Mouse (Mus musculus): ENCODE results near the gene Ano2. TPM values are rescaled to one million over a fixed set of nuclear protein-coding genes. Genes with fewer than 3 reads are reported as not detected.

Ano2 gene
- polyA plus RNA-seq, 1 experiment, result not detected

GRCm38 (mm10) chr6:126086321-126086950 lies 396.2 kb downstream of the Ano2 start:
- Histone ChIP-seq H3K79me2 (ENCODE audit: control insufficient read depth, insufficient read depth) (no peaks in the 10 kb centered on the region), H3K79me3 (ENCODE audit: low read depth) (no peaks in the 10 kb centered on the region), H3K36me3 (ENCODE audit: control insufficient read depth, insufficient read depth) (no peaks in the 10 kb centered on the region), H3ac (ENCODE audit: control insufficient read depth, insufficient read length, low read depth) (no peak overlapping the region), H3K27me3 (ENCODE audit: control insufficient read depth, insufficient read depth, insufficient read length) (no peaks in the 10 kb centered on the region), H3K4me3 (ENCODE audit: insufficient read depth, poor library complexity, severe bottlenecking) (no peak overlapping the region)
- TF ChIP-seq CTCF (IDR thresholded peaks at IDR 0.05; ENCODE audit: control insufficient read depth, insufficient read depth, insufficient read length), result no peak
- no peak for TF ChIP-seq MYOD1 (IDR thresholded peaks at IDR 0.05; ENCODE audit: control insufficient read depth, insufficient read length, low read depth)
- no peak for TF ChIP-seq MAX (IDR thresholded peaks at IDR 0.05)
- no peak for TF ChIP-seq FOSL1 (IDR thresholded peaks at IDR 0.05; ENCODE audit: insufficient read depth, low read length, poor library complexity, severe bottlenecking)

GRCm38 (mm10) chr6:126088489-126089265 lies 398.5 kb downstream of the Ano2 start:
- H3K4me3 ChIP-seq (ENCODE audit: insufficient read depth, poor library complexity, severe bottlenecking), result no peak overlapping the region
- H3K36me3 ChIP-seq (ENCODE audit: control insufficient read depth, insufficient read depth), result no peaks in the 10 kb centered on the region
- no peaks in the 10 kb centered on the region for H3K79me3 ChIP-seq (ENCODE audit: low read depth)
- no peak for TF ChIP-seq CTCF (IDR thresholded peaks at IDR 0.05; ENCODE audit: control insufficient read depth, insufficient read depth, insufficient read length)
- TF ChIP-seq CEBPB (IDR thresholded peaks at IDR 0.05; ENCODE audit: low read depth), result no peak
- no peak for TF ChIP-seq USF1 (IDR thresholded peaks at IDR 0.05; ENCODE audit: low read depth)
- TF ChIP-seq MAX (IDR thresholded peaks at IDR 0.05), result no peak
- no peak for TF ChIP-seq FOSL1 (IDR thresholded peaks at IDR 0.05; ENCODE audit: insufficient read depth, low read length, poor library complexity, severe bottlenecking)
- no peak for TF ChIP-seq MYOD1 (IDR thresholded peaks at IDR 0.05; ENCODE audit: control insufficient read depth, insufficient read length, low read depth)
- no peak for TF ChIP-seq MYOG (IDR thresholded peaks at IDR 0.05; ENCODE audit: control insufficient read depth, extremely low read depth, insufficient read length)
- H3ac ChIP-seq (ENCODE audit: control insufficient read depth, insufficient read length, low read depth), result no peak overlapping the region
- no peaks in the 10 kb centered on the region for H3K27me3 ChIP-seq (ENCODE audit: control insufficient read depth, insufficient read depth, insufficient read length)
- no peaks in the 10 kb centered on the region for H3K79me2 ChIP-seq (ENCODE audit: control insufficient read depth, insufficient read depth)

Other genes with a start within 250 kb of the Ano2 start
- 236 TPM for gene Cd9, start 195.6 kb upstream of the Ano2 start, polyA plus RNA-seq (2012; fragmentation: generic; extraction: Trizol)
- gene Vwf, start 143.6 kb upstream of the Ano2 start, polyA plus RNA-seq (2012; fragmentation: generic; extraction: Trizol), result 0.04 TPM

Measured in C2C12 (cell line).